Mouse (Mus musculus): ENCODE measurements at regions not wholly inside any gene's neighbourhood (a gene's known extent, or its start where the extent isn't known, plus 50 kb on each side); places are given as distances from the start of the nearest gene placed in this dataset.

DNA sequence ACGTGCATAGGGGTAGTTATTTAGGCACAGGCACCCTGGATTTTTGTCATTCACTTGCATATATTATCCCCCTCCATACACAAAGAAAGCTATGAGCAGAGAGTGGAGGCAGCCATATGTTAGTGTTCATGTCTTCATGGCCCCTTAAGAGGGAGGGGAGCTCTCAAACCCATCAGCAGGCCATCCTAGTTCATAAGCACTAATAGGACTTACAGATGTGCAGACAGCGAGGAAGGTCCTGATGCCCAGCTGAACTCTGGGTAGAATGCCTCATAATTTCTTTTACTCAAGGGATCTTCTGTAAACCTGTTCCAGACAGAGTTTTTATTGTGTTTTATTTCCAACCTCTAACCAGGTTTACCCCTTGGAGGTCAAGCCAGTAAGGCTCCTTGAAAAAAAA lies 356.3 kb upstream of the Ubash3b start:
- H3K27ac ChIP-seq = no peak overlapping the region
- DNase-seq (ENCODE audit: low read depth in 3 of 3, low spot score in 3 of 3) (no peak), ATAC-seq (ENCODE audit: insufficient read depth) (no peak)
- TF ChIP-seq EP300 (IDR thresholded peaks at IDR 0.05; ENCODE audit: low read depth) (no peak), CTCF (IDR thresholded peaks at IDR 0.05; ENCODE audit: low read depth) (no peak)
- H3K4me1 ChIP-seq (replicated peaks; ENCODE audit: control insufficient read depth in 2 of 2, insufficient read depth in 2 of 2, low read length in 1 of 2) = no peaks in the 10 kb centered on the region
- WGBS (ENCODE audit: insufficient replicate concordance) = 55% methylated on average over 2 of the region's 2 CpGs
- H3K27me3 ChIP-seq (ENCODE audit: control insufficient read depth, insufficient read depth, low read length) = no peaks in the 10 kb centered on the region
- no peaks in the 10 kb centered on the region for H3K36me3 ChIP-seq (replicated peaks; ENCODE audit: control insufficient read depth, insufficient read depth, low read depth)
- no peak overlapping the region for H3K9ac ChIP-seq (replicated peaks)
- H3K9me3 ChIP-seq (ENCODE audit: control insufficient read depth, low read length) = no peaks in the 10 kb centered on the region
- H3K4me2 ChIP-seq (ENCODE audit: low read depth) = no peak overlapping the region
- no peak overlapping the region for H3K4me3 ChIP-seq (ENCODE audit: insufficient read depth in 1 of 2, low read depth in 2 of 2, low read length in 2 of 2)

DNA sequence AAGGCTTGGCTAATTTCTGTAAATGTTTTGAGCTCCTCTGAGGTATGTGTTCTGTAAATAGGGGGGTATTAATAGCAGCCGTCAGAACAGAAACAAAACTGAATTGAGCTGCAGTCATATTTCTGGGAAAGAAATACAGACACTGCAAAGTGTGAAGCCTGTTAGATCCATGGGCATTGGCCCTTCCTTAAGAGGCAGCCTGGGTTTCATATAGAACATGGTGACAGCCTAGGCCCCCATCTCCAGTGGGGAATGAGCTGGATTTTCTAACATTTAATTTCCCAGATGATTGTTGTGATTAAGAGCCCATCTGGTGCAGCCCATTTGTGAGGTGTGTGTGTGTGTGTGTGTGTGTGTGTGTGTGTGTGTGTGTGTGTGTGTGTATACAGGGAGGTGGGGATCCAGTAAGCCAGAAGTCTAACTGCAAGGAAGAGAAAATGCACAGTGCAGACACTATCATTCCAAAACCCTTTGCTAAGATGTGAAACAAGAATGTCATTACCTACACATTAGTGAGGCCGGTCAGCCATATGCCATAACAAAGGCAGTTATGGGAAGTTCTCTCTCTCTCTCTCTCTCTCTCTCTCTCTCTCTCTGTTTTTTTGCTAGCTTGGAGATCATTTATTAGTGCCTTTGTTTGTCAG lies 355.7 kb upstream of the Ubash3b start:
- DNase-seq (ENCODE audit: low read depth in 3 of 3, low spot score in 3 of 3) = no peak
- TF ChIP-seq EP300 (IDR thresholded peaks at IDR 0.05; ENCODE audit: low read depth) (no peak), CTCF (IDR thresholded peaks at IDR 0.05; ENCODE audit: low read depth) (no peak)
- Histone ChIP-seq H3K27ac (no peak overlapping the region), H3K4me2 (ENCODE audit: low read depth) (no peak overlapping the region), H3K9me3 (ENCODE audit: control insufficient read depth, low read length) (no peaks in the 10 kb centered on the region), H3K27me3 (ENCODE audit: control insufficient read depth, insufficient read depth, low read length) (no peaks in the 10 kb centered on the region), H3K4me3 (ENCODE audit: insufficient read depth in 1 of 2, low read depth in 2 of 2, low read length in 2 of 2) (no peak overlapping the region), H3K4me1 (replicated peaks; ENCODE audit: control insufficient read depth in 2 of 2, insufficient read depth in 2 of 2, low read length in 1 of 2) (no peaks in the 10 kb centered on the region), H3K36me3 (replicated peaks; ENCODE audit: control insufficient read depth, insufficient read depth, low read depth) (no peaks in the 10 kb centered on the region), H3K9ac (replicated peaks) (no peak overlapping the region)
- 67% methylated on average over 2 of the region's 2 CpGs for WGBS (ENCODE audit: insufficient replicate concordance)
- ATAC-seq (ENCODE audit: insufficient read depth) = no peak

DNA sequence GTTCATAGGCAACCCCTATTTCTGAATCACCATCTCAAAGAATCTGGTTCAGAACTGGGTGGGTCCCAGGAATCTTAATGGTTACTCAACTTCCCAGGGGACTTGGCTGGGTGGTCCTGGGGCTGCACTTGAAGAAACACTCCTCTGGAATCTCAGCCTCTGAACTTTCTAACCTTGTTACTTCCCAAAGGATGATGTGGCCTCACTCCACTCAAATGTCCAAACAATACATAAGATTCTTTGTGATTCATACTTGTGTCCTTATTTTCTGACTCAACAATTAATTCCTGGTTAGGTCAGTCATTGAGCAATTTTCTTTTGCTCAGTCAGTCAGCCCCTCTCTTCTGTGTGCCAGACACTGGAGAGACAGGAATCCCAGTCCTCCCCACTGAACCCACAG lies 353.7 kb upstream of the Ubash3b start:
- H3K9ac ChIP-seq (replicated peaks) = no peak overlapping the region
- DNase-seq (ENCODE audit: low read depth in 3 of 3, low spot score in 3 of 3) (no peak), ATAC-seq (ENCODE audit: insufficient read depth) (no peak)
- H3K27me3 ChIP-seq (ENCODE audit: control insufficient read depth, insufficient read depth, low read length) = no peaks in the 10 kb centered on the region
- no peak overlapping the region for H3K4me2 ChIP-seq (ENCODE audit: low read depth)
- H3K27ac ChIP-seq = no peak overlapping the region
- no peak for TF ChIP-seq CTCF (IDR thresholded peaks at IDR 0.05; ENCODE audit: low read depth)
- no peak for TF ChIP-seq EP300 (IDR thresholded peaks at IDR 0.05; ENCODE audit: low read depth)
- no peaks in the 10 kb centered on the region for H3K4me1 ChIP-seq (replicated peaks; ENCODE audit: control insufficient read depth in 2 of 2, insufficient read depth in 2 of 2, low read length in 1 of 2)
- no peaks in the 10 kb centered on the region for H3K9me3 ChIP-seq (ENCODE audit: control insufficient read depth, low read length)
- H3K36me3 ChIP-seq (replicated peaks; ENCODE audit: control insufficient read depth, insufficient read depth, low read depth) = no peaks in the 10 kb centered on the region
- no peak overlapping the region for H3K4me3 ChIP-seq (ENCODE audit: insufficient read depth in 1 of 2, low read depth in 2 of 2, low read length in 2 of 2)

DNA sequence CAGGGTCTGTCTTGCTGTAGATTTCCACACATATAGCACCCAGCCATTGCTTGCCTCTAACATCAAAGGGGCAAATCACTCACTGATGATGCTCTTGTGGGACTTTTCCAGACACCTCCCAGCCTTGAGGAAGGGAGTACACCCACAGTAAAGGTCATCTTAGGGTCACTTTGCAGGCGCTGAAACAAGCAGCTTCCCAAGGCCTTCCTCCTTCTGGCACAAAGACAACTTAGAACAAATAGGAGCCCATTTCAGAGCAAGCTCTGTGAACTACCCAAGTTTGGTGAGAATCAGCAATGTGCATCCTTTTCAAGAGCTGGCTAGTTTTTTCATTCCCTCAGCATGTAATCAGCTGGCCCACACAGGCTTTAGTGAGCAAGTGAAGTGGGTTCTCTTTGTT lies 352.2 kb upstream of the Ubash3b start:
- DNase-seq (ENCODE audit: low read depth in 3 of 3, low spot score in 3 of 3) (no peak), ATAC-seq (ENCODE audit: insufficient read depth) (no peak)
- no peaks in the 10 kb centered on the region for H3K9me3 ChIP-seq (ENCODE audit: control insufficient read depth, low read length)
- no peak overlapping the region for H3K27ac ChIP-seq
- no peaks in the 10 kb centered on the region for H3K27me3 ChIP-seq (ENCODE audit: control insufficient read depth, insufficient read depth, low read length)
- no peaks in the 10 kb centered on the region for H3K4me1 ChIP-seq (replicated peaks; ENCODE audit: control insufficient read depth in 2 of 2, insufficient read depth in 2 of 2, low read length in 1 of 2)
- H3K36me3 ChIP-seq (replicated peaks; ENCODE audit: control insufficient read depth, insufficient read depth, low read depth) = no peaks in the 10 kb centered on the region
- H3K9ac ChIP-seq (replicated peaks) = no peak overlapping the region
- no peak overlapping the region for H3K4me2 ChIP-seq (ENCODE audit: low read depth)
- WGBS (ENCODE audit: insufficient replicate concordance) = 44% methylated on average over 1 of the region's 1 CpGs
- H3K4me3 ChIP-seq (ENCODE audit: insufficient read depth in 1 of 2, low read depth in 2 of 2, low read length in 2 of 2) = no peak overlapping the region
- no peak for TF ChIP-seq EP300 (IDR thresholded peaks at IDR 0.05; ENCODE audit: low read depth)
- no peak for TF ChIP-seq CTCF (IDR thresholded peaks at IDR 0.05; ENCODE audit: low read depth)

DNA sequence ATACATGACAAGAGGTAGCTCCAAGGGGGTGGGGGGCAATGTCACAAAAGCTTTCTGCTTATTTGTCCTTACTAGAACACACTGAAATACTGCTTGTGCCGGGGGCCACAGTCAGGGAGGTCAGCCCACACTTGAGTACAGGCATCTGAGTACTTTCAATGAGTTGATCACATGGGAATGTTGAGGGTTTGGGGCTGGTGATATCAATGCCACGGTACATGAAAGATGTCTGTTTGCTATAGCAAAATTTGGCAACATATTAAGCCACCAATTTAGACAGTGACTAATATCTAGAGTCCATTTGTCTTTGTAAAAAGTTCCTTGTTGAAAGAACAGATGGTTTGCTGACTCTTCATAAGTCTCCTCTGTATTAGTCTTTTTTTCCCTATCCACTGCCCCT lies 348.1 kb upstream of the Ubash3b start:
- Histone ChIP-seq H3K36me3 (replicated peaks; ENCODE audit: control insufficient read depth, insufficient read depth, low read depth) (no peaks in the 10 kb centered on the region), H3K4me2 (ENCODE audit: low read depth) (no peak overlapping the region), H3K4me3 (ENCODE audit: insufficient read depth in 1 of 2, low read depth in 2 of 2, low read length in 2 of 2) (no peak overlapping the region), H3K9ac (replicated peaks) (no peak overlapping the region), H3K27ac (no peak overlapping the region), H3K4me1 (replicated peaks; ENCODE audit: control insufficient read depth in 2 of 2, insufficient read depth in 2 of 2, low read length in 1 of 2) (no peaks in the 10 kb centered on the region), H3K9me3 (ENCODE audit: control insufficient read depth, low read length) (no peaks in the 10 kb centered on the region), H3K27me3 (ENCODE audit: control insufficient read depth, insufficient read depth, low read length) (no peaks in the 10 kb centered on the region)
- no peak for ATAC-seq (ENCODE audit: insufficient read depth)
- WGBS (ENCODE audit: insufficient replicate concordance) = 53% methylated on average over 2 of the region's 2 CpGs
- no peak for DNase-seq (ENCODE audit: low read depth in 3 of 3, low spot score in 3 of 3)
- TF ChIP-seq EP300 (IDR thresholded peaks at IDR 0.05; ENCODE audit: low read depth) = no peak
- TF ChIP-seq CTCF (IDR thresholded peaks at IDR 0.05; ENCODE audit: low read depth) = no peak

Data from liver, embryonic 14.5 days (tissue).